Comparison of ENCODE assay signal across 8 mouse cellular contexts in genomic region chr19:38818766-38819426, GRCm38 (mm10). TPM values are rescaled to one million over a fixed set of nuclear protein-coding genes. Genes with fewer than 3 reads are reported as not detected.
A peak's percentile ranks its signal among the peaks of the same experiment; 100 is the strongest.
DNase-seq lines count a peak whose midpoint lies in the region; ATAC-seq lines count a peak whose summit lies in the region.

Noc3l (minus strand) TSS chr19:38819237.

- H3K4me2 ChIP-seq in hindbrain, embryonic 15.5 days, result peak within 1 kb of the TSS; percentile 66

- peak within 1 kb of the TSS; percentile 76 for H3K4me3 ChIP-seq in hindbrain, embryonic 15.5 days

- peak; percentile 98 for DNase-seq in R1 (ENCODE audit: low read depth, low spot score)
- peak; percentile 96 to 97 for DNase-seq in cerebellum, postnatal 25 days
- peak; percentile 93 to 95 for DNase-seq in frontal cortex, postnatal 25 days (ENCODE audit: low spot score in 2 of 2)
- peak; percentile 83 for DNase-seq in left cerebral cortex, adult 11 months (ENCODE audit: low spot score)
- DNase-seq in lung, postnatal 4 days, result peak; percentile 93 to 96
- peak; percentile 87 for DNase-seq in retina, postnatal 7 days (ENCODE audit: low read depth, low spot score)
- DNase-seq in urinary bladder, adult 2 months (ENCODE audit: low spot score), result peak; percentile 94

- peak within 1 kb of the TSS; percentile 68 for H3K27ac ChIP-seq in hindbrain, embryonic 15.5 days (replicated peaks)

- no peaks in the 10 kb centered on the region for H3K27me3 ChIP-seq in hindbrain, embryonic 15.5 days

- H3K4me1 ChIP-seq in hindbrain, embryonic 15.5 days (replicated peaks), result peaks cover 13% of the 10 kb centered on the region

- under 1% methylated on average over 38 of the region's 38 CpGs for WGBS in hindbrain, embryonic 15.5 days

- peak within 1 kb of the TSS; percentile 81 for H3K9ac ChIP-seq in hindbrain, embryonic 15.5 days

- ATAC-seq in hindbrain, embryonic 15.5 days (ENCODE audit: low FRiP score, low read depth), result peak; percentile 98

- peaks cover 23% of the 10 kb centered on the region for H3K36me3 ChIP-seq in hindbrain, embryonic 15.5 days

- H3K9me3 ChIP-seq in hindbrain, embryonic 15.5 days, result no peaks in the 10 kb centered on the region

RNA-seq across cellular contexts. Expression of gene Noc3l, which starts in this region (rescaled TPM):
- 3.9 and 4.6 TPM in 2 replicates for polyA plus RNA-seq in hindbrain, embryonic 15.5 days (2015; fragmentation: Nextera tagmentation; extraction: Ambion mirVana)
- 8.8 and 9.2 TPM in 2 replicates for polyA plus RNA-seq in urinary bladder, adult 2 months (2012; rRNA removed)

Comparison
In these comparisons a context has a peak if more than half of its experiments do, and no peak if none do; other contexts are left out.
1. Peak in every context shown above with its lines: DNase-seq, ATAC-seq, H3K4me3 ChIP-seq and H3K27ac ChIP-seq.